Mouse (Mus musculus): ENCODE measurements around the gene Crct1. TPM values are rescaled to one million over a fixed set of nuclear protein-coding genes. Genes with fewer than 3 reads are reported as not detected.

Gene Crct1
- polyA plus RNA-seq, 1 experiment from 2014 or later, result not detected

DNA sequence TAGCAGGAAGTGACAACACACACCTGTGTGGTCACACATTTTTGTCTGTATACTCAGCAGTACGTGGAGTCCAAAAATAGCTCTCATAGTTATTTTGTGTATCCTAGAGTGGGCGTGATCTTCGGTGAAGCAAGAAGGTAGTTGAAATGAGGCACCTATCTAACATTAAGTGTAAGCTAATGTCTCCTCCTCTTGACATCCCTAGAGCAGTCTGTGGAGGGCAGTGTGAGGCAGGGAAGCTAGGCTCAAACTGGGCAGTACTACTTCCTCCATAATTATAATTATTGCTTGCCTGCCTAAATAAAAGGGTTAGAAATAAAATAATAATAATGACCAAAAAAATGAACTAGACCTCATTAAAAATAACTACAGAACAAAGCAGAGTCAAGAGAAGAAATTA, 14.9 kb downstream of the Crct1 start:
- no peak overlapping the region for H3K9ac ChIP-seq
- WGBS (ENCODE audit: insufficient replicate concordance), result 57% methylated on average over 3 of the region's 3 CpGs
- H3K9me3 ChIP-seq (replicated peaks), result no peaks in the 10 kb centered on the region
- ATAC-seq (ENCODE audit: low read depth) (no peak), DNase-seq (no peak)
- H3K4me2 ChIP-seq, result no peak overlapping the region
- no peaks in the 10 kb centered on the region for H3K36me3 ChIP-seq
- H3K27ac ChIP-seq, result no peak overlapping the region
- no peaks in the 10 kb centered on the region for H3K27me3 ChIP-seq
- no peak overlapping the region for H3K4me3 ChIP-seq (replicated peaks)
- no peaks in the 10 kb centered on the region for H3K4me1 ChIP-seq (replicated peaks)

DNA sequence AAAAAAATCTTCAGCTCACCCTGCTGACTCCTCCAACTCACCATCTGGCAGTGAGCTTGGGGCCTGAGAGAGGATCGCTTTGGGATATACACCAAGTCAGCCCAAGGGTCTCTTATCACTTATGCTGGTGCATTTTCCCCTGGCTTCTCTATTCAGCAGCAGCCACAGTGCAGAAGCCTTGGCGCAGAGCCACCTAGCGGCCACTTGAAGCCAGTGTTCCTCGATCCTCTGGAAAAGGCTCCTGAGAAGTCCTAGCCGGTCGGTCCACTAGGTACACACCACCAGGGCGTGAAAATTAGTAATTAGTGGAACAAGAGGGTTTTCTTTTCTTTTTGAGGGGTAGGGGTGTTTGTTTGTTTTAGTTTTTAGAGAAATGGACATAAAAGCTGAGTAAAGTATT, 16.8 kb downstream of the Crct1 start:
- 5% methylated on average over 7 of the region's 7 CpGs for WGBS (ENCODE audit: insufficient replicate concordance)

DNA sequence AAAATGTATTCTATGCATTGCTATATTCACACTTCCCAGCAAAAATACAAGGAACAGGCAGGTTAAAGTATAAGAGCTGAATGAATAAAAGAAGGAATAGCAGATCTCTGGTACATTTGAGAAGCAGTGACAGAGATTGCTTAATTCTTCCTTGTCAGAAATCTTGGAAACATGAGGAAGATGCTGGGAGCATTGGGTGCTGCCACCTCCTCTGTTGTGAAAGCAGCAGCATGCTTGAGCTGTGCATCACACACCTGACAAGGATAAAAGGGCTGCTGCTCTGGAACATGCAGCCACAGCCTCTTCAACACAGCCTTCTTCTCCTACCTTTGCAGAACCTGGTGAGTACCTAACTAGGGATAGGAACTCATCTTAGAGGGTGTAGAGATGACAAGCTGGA, 23.6 kb downstream of the Crct1 start, which contains the start of gene Lce3f:
Lce3f (plus strand) TSS at position 301 of the 400 bp plus-strand sequence.
- ATAC-seq (ENCODE audit: low read depth), result no peak
- H3K27me3 ChIP-seq, result no peaks in the 10 kb centered on the region
- H3K4me2 ChIP-seq, result no peak within 1 kb of the TSS
- DNase-seq, result no peak
- H3K9me3 ChIP-seq (replicated peaks), result no peaks in the 10 kb centered on the region
- no peak within 1 kb of the TSS for H3K4me3 ChIP-seq (replicated peaks)
- no peaks in the 10 kb centered on the region for H3K36me3 ChIP-seq
- H3K27ac ChIP-seq, result no peak within 1 kb of the TSS
- H3K9ac ChIP-seq, result no peak within 1 kb of the TSS
- H3K4me1 ChIP-seq (replicated peaks), result no peaks in the 10 kb centered on the region

More for the DNA sequence above, 16.8 kb downstream of the Crct1 start:
- ATAC-seq (ENCODE audit: low read depth), result no peak
- Histone ChIP-seq H3K4me2 (no peak overlapping the region), H3K27ac (no peak overlapping the region), H3K4me1 (replicated peaks) (no peaks in the 10 kb centered on the region), H3K4me3 (replicated peaks) (no peak overlapping the region), H3K9me3 (replicated peaks) (no peaks in the 10 kb centered on the region), H3K9ac (no peak overlapping the region), H3K27me3 (no peaks in the 10 kb centered on the region), H3K36me3 (no peaks in the 10 kb centered on the region)
- DNase-seq, result no peak

DNA sequence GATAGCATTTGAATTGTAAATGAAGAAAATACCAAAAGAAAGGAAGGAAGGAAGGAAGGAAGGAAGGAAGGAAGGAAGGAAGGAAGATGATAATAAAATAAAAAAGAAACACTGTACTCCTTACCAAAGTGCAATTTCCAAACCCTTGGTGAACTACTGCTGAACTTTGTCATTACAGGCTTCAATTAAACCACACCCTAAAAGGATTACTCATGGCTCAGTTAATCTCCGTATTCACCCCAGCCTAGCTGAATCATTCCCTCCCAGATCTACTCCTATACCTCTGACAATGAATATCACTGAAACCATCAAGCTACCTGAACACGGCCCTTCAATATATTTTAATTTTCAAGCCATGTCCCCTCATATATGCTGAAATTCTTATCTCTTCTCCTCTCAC, 37.0 kb downstream of the Crct1 start:
- H3K36me3 ChIP-seq, result no peaks in the 10 kb centered on the region
- ATAC-seq (ENCODE audit: low read depth), result no peak
- H3K4me2 ChIP-seq, result no peak overlapping the region
- DNase-seq, result no peak
- H3K4me3 ChIP-seq (replicated peaks), result no peak overlapping the region
- no peaks in the 10 kb centered on the region for H3K4me1 ChIP-seq (replicated peaks)
- 69% methylated on average over 2 of the region's 2 CpGs for WGBS (ENCODE audit: insufficient replicate concordance)
- H3K27me3 ChIP-seq, result no peaks in the 10 kb centered on the region
- no peak overlapping the region for H3K9ac ChIP-seq
- no peak overlapping the region for H3K27ac ChIP-seq
- H3K9me3 ChIP-seq (replicated peaks), result no peaks in the 10 kb centered on the region

DNA sequence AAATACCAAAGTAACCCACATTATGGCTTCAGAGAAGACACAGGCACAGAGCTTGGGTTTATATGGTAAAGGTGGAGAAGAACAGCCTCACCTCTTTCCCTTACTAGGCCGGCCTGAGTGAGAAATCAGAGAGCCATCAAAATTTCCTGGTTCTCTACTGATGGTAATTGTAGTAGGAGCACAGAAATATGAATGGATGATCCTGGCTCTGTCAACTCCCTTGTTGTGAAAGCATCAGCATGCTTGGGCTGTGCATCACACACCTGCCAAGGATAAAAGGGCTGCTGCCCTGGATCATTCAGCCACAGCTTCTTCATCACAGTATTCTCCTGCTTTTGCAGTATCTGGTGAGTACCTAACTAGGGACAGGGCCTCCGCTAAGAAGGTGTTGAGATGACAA, 48.7 kb downstream of the Crct1 start, which contains the start of gene Lce3e:
Lce3e (plus strand) TSS at position 301 of the 400 bp plus-strand sequence.
- Histone ChIP-seq H3K4me1 (replicated peaks) (no peaks in the 10 kb centered on the region), H3K4me2 (no peak within 1 kb of the TSS), H3K27ac (no peak within 1 kb of the TSS), H3K9ac (no peak within 1 kb of the TSS), H3K27me3 (no peaks in the 10 kb centered on the region), H3K36me3 (no peaks in the 10 kb centered on the region), H3K4me3 (replicated peaks) (no peak within 1 kb of the TSS), H3K9me3 (replicated peaks) (no peaks in the 10 kb centered on the region)
- DNase-seq, result no peak
- no peak for ATAC-seq (ENCODE audit: low read depth)
- WGBS (ENCODE audit: insufficient replicate concordance), result 69% methylated on average over 2 of the region's 2 CpGs

Other genes with a start within 250 kb of the Crct1 start
- gene Lce1i, start 236.8 kb downstream of the Crct1 start, polyA plus RNA-seq (2015; fragmentation: Nextera tagmentation; extraction: Ambion mirVana), result not detected in 2 replicates
- gene Lce1j, start 225.2 kb downstream of the Crct1 start, polyA plus RNA-seq (2015; fragmentation: Nextera tagmentation; extraction: Ambion mirVana), result not detected in 2 replicates
- gene Lce1k, start 207.8 kb downstream of the Crct1 start, polyA plus RNA-seq (2015; fragmentation: Nextera tagmentation; extraction: Ambion mirVana), result not detected in 2 replicates
- not detected in 2 replicates for gene Kprp, start 188.4 kb downstream of the Crct1 start, polyA plus RNA-seq (2015; fragmentation: Nextera tagmentation; extraction: Ambion mirVana)
- gene Lce1l, start 164.4 kb downstream of the Crct1 start, polyA plus RNA-seq (2015; fragmentation: Nextera tagmentation; extraction: Ambion mirVana), result not detected in 2 replicates
- gene 2310050C09Rik, start 145.5 kb downstream of the Crct1 start, polyA plus RNA-seq (2015; fragmentation: Nextera tagmentation; extraction: Ambion mirVana), result not detected in 2 replicates
- not detected in 2 replicates for gene Lce3a, start 89.5 kb downstream of the Crct1 start, polyA plus RNA-seq (2015; fragmentation: Nextera tagmentation; extraction: Ambion mirVana)
- gene Lce3b, start 82.7 kb downstream of the Crct1 start, polyA plus RNA-seq (2015; fragmentation: Nextera tagmentation; extraction: Ambion mirVana), result not detected in 2 replicates
- gene Lce3c, start 71.2 kb downstream of the Crct1 start, polyA plus RNA-seq (2015; fragmentation: Nextera tagmentation; extraction: Ambion mirVana), result not detected in 2 replicates
- gene Lce3d, start 58.3 kb downstream of the Crct1 start, polyA plus RNA-seq (2015; fragmentation: Nextera tagmentation; extraction: Ambion mirVana), result not detected in 2 replicates
- not detected in 2 replicates for gene Lce3e, start 48.6 kb downstream of the Crct1 start, polyA plus RNA-seq (2015; fragmentation: Nextera tagmentation; extraction: Ambion mirVana)
- not detected in 2 replicates for gene Lce3f, start 23.5 kb downstream of the Crct1 start, polyA plus RNA-seq (2015; fragmentation: Nextera tagmentation; extraction: Ambion mirVana)
- gene Lce1m, start 3.4 kb upstream of the Crct1 start, polyA plus RNA-seq (2015; fragmentation: Nextera tagmentation; extraction: Ambion mirVana), result not detected in 2 replicates
- not detected in 2 replicates for gene Gm4858, start 53.1 kb upstream of the Crct1 start, polyA plus RNA-seq (2015; fragmentation: Nextera tagmentation; extraction: Ambion mirVana)
- not detected in 2 replicates for gene Crnn, start 129.1 kb upstream of the Crct1 start, polyA plus RNA-seq (2015; fragmentation: Nextera tagmentation; extraction: Ambion mirVana)
- gene Flg2, start 181.6 kb upstream of the Crct1 start, polyA plus RNA-seq (2015; fragmentation: Nextera tagmentation; extraction: Ambion mirVana), result not detected in 2 replicates

All from liver, embryonic 13.5 days (tissue).